Mouse (Mus musculus) small intestine, adult 2 months (tissue): ENCODE results near the gene Glt1d1.

Experiments used
- CTCF ChIP-seq: fragments of 200-500 bp; IDR thresholded peaks from 2 replicates; pipeline ENCODE4 v1.5.1; 2012; ENCODE audit warnings: low read depth, mild to moderate bottlenecking, control low read depth, inconsistent platforms, low read length, moderate library complexity, mixed read lengths; ENCODE audit not compliant: insufficient replicate concordance, insufficient read length; ENCODE audit errors: extremely low read depth
- POLR2A ChIP-seq: fragments of 200-500 bp; IDR thresholded peaks from 2 replicates; pipeline ENCODE4 v1.6.1; 2012; ENCODE audit warnings: low read depth, mild to moderate bottlenecking, control low read depth, inconsistent platforms, low read length, moderate library complexity

DNA sequence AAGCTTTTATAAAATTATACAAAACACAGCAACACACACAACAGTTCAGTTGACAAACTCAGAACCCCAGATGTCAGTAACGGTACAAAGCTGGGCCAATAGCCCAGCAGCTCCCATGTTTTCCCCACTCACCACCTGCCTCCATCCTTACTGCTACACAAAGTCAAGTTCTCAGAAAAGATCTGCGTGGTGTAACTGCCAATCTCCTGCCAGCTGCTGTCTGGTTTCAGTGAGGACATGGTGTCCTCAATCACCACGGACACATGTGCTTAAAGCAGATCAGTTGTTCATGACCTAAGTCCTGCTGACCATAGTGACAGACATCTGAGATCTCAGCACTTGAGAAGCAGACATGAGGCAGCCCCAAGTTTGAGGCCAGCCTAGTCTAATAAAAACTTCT lies 36.4 kb upstream of the Glt1d1 start:
- TF ChIP-seq CTCF = no peak
- no peak for TF ChIP-seq POLR2A
